Mouse (Mus musculus) right cerebral cortex, postnatal 36 days (tissue): ENCODE measurements around the gene Nat8f1.
"Not testable (repeated sequence)": the region's sequence is repeated elsewhere in the genome, so short reads cannot be mapped to it uniquely, and the experiment has no call there.

Experiments used
- DNase-seq, 2 experiments: peaks; one replicate each; pipeline ENCODE4 v3.0.0; 2022; ENCODE audit warnings: low spot score in 2 of 2, mixed read lengths in 1 of 2

Nat8f1 gene

GRCm38 (mm10) chr6:85906911-85907351 is 8.6 kb downstream of the Nat8f1 start:
- peak; percentile 62 to 65 for DNase-seq

GRCm38 (mm10) chr6:85904642-85905061 is 10.8 kb downstream of the Nat8f1 start, which contains the start of gene Nat8f4:
Nat8f4 (minus strand) TSS chr6:85904884.
- DNase-seq: peak; percentile 68 to 76

GRCm38 (mm10) chr6:85902303-85902702 is 13.2 kb downstream of the Nat8f1 start:
- DNase-seq: no peak

- not testable (repeated sequence) for DNase-seq
Measured at GRCm38 (mm10) chr6:85898596-85899475, 16.7 kb downstream of the Nat8f1 start.

GRCm38 (mm10) chr6:85895061-85895648 is 20.3 kb downstream of the Nat8f1 start:
- DNase-seq: not testable (repeated sequence)

- no peak for DNase-seq
Measured at GRCm38 (mm10) chr6:85888961-85889360, 26.5 kb downstream of the Nat8f1 start.

GRCm38 (mm10) chr6:85884311-85884710 is 31.2 kb downstream of the Nat8f1 start:
- no peak for DNase-seq

GRCm38 (mm10) chr6:85883246-85883645 is 32.2 kb downstream of the Nat8f1 start:
- not testable (repeated sequence) for DNase-seq

- not testable (repeated sequence) for DNase-seq
Measured at GRCm38 (mm10) chr6:85869006-85869405, 46.5 kb downstream of the Nat8f1 start, which contains the start of gene Nat8f2. Nat8f2 (minus strand) TSS chr6:85869158.

- no peak for DNase-seq
Measured at GRCm38 (mm10) chr6:85867726-85868690, 47.5 kb downstream of the Nat8f1 start.

GRCm38 (mm10) chr6:85866995-85867394 is 48.5 kb downstream of the Nat8f1 start:
- DNase-seq: not testable (repeated sequence)

GRCm38 (mm10) chr6:85866166-85866565 is 49.3 kb downstream of the Nat8f1 start:
- not testable (repeated sequence) for DNase-seq

GRCm38 (mm10) chr6:85864900-85865639 is 50.4 kb downstream of the Nat8f1 start:
- peak; percentile 13 to 19 for DNase-seq

- DNase-seq: no peak
Measured at GRCm38 (mm10) chr6:85863840-85864239, 51.6 kb downstream of the Nat8f1 start.

GRCm38 (mm10) chr6:85863136-85863535 is 52.4 kb downstream of the Nat8f1 start:
- DNase-seq: no peak

- no peak for DNase-seq
Measured at GRCm38 (mm10) chr6:85862565-85862964, 52.9 kb downstream of the Nat8f1 start.

GRCm38 (mm10) chr6:85861247-85861646 is 54.2 kb downstream of the Nat8f1 start:
- DNase-seq: no peak
